Mouse (Mus musculus) forebrain, embryonic 12.5 days (tissue): ENCODE measurements around the gene Ebf4. TPM values are rescaled to one million over a fixed set of nuclear protein-coding genes. Genes with fewer than 3 reads are reported as not detected.

Experiments
- polyA plus RNA-seq: library from polyadenylated mRNA; unstranded; fragments of >200 nt; fragmentation: Nextera tagmentation; extraction: Ambion mirVana; gene quantifications from 2 replicates; pipeline ENCODE4 v1.2.1, GENCODE M21; 2016

Ebf4 gene
- polyA plus RNA-seq, 1 experiment from 2014 or later, result 2.7 TPM

Other genes starting within 250 kb of the Ebf4 start
- 0.06 TPM in 2 replicates for gene Tgm6, start 182.8 kb upstream of the Ebf4 start, polyA plus RNA-seq
- gene Snrpb, start 115.8 kb upstream of the Ebf4 start, polyA plus RNA-seq, result 577 and 590 TPM in 2 replicates
- not detected in 2 replicates for gene Tmc2, start 100.0 kb upstream of the Ebf4 start, polyA plus RNA-seq
- 366 and 374 TPM in 2 replicates for gene Nop56, start 20.7 kb upstream of the Ebf4 start, polyA plus RNA-seq
- 130 TPM in 2 replicates for gene Idh3b, start 10.6 kb upstream of the Ebf4 start, polyA plus RNA-seq
- 26.2 and 28.4 TPM in 2 replicates for gene Cpxm1, start 102.4 kb downstream of the Ebf4 start, polyA plus RNA-seq
- gene Gm28372, start 110.1 kb downstream of the Ebf4 start, polyA plus RNA-seq, result not detected in 2 replicates
- not detected in 2 replicates for gene 1700020A23Rik, start 110.1 kb downstream of the Ebf4 start, polyA plus RNA-seq
- gene Tmem239, start 111.3 kb downstream of the Ebf4 start, polyA plus RNA-seq, result 0.15 TPM in 1 of 2 replicates, not detected in the other
- 133 and 137 TPM in 2 replicates for gene Vps16, start 129.2 kb downstream of the Ebf4 start, polyA plus RNA-seq
- gene Pced1a, start 129.5 kb downstream of the Ebf4 start, polyA plus RNA-seq, result 10.9 TPM in 2 replicates
- 130 and 138 TPM in 2 replicates for gene Ptpra, start 155.1 kb downstream of the Ebf4 start, polyA plus RNA-seq